Mouse (Mus musculus) liver, embryonic 14.5 days (tissue): Measurements from ENCODE around the gene Gli1. TPM values are rescaled to one million over a fixed set of nuclear protein-coding genes. Genes with fewer than 3 reads are reported as not detected.

Experiments
- ATAC-seq: fragments of 200-750 bp; cut with Nextera tagmentation; 2 replicates; pipeline ENCODE4 v1.8.0; 2017; ENCODE audit warnings: moderate number of reproducible peaks, mild to moderate bottlenecking, moderate library complexity; ENCODE audit not compliant: insufficient read depth
- DNase-seq, 3 experiments: peaks; one replicate each; pipeline ENCODE4 v3.0.0-alpha.2; 2012 to 2013; ENCODE audit warnings: low read depth in 3 of 3, low spot score in 3 of 3
- H3K27ac ChIP-seq: fragments of 300-500 bp; sonication (generic); 2 replicates; pipeline ENCODE4 v1.5.1; 2014; ENCODE audit warnings: moderate library complexity, mild to moderate bottlenecking, control low read depth, inconsistent platforms
- H3K27me3 ChIP-seq: fragments of 300-500 bp; sonication (generic); 2 replicates; pipeline ENCODE4 v1.6.1; 2014; ENCODE audit warnings: mild to moderate bottlenecking, low read length, moderate library complexity; ENCODE audit not compliant: control insufficient read depth, insufficient read depth
- H3K36me3 ChIP-seq: fragments of 300-500 bp; sonication (generic); replicated peaks from 2 replicates; pipeline ENCODE4 v1.6.1; 2014; ENCODE audit warnings: low read depth; ENCODE audit not compliant: control insufficient read depth, insufficient read depth
- H3K4me1 ChIP-seq, 2 experiments: fragments of 200-500 bp in 1 of 2; fragments of 300-500 bp in 1 of 2; sonication (generic) in 1 of 2; replicated peaks; 2 replicates each; pipeline ENCODE4 v1.6.1; 2012 to 2014; ENCODE audit warnings: antibody characterized with exemption in 1 of 2, inconsistent platforms in 1 of 2, low read length in 1 of 2; ENCODE audit not compliant: control insufficient read depth in 2 of 2, insufficient read depth in 2 of 2
- H3K4me2 ChIP-seq: fragments of 300-500 bp; sonication (generic); 2 replicates; pipeline ENCODE4 v1.6.1; 2014; ENCODE audit warnings: low read depth, mild to moderate bottlenecking, control low read depth, moderate library complexity
- H3K4me3 ChIP-seq, 2 experiments: fragments of 200-500 bp in 1 of 2; fragments of 300-500 bp in 1 of 2; sonication (generic) in 1 of 2; 2 replicates each; pipeline ENCODE4 v1.5.1; 2012 to 2014; ENCODE audit warnings: low read depth in 2 of 2, low read length in 2 of 2, mild to moderate bottlenecking in 2 of 2, control low read depth in 1 of 2, inconsistent platforms in 1 of 2, moderate library complexity in 1 of 2; ENCODE audit not compliant: insufficient read depth in 1 of 2
- H3K9ac ChIP-seq: fragments of 300-500 bp; sonication (generic); replicated peaks from 2 replicates; pipeline ENCODE4 v1.6.1; 2014; ENCODE audit warnings: mild to moderate bottlenecking, control low read depth, moderate library complexity
- H3K9me3 ChIP-seq: fragments of 300-500 bp; sonication (generic); 2 replicates; pipeline ENCODE4 v1.6.1; 2016; ENCODE audit warnings: low read length, mixed read lengths; ENCODE audit not compliant: control insufficient read depth
- CTCF ChIP-seq: IDR thresholded peaks from 2 replicates; pipeline ENCODE4 v1.5.1; 2016; ENCODE audit warnings: antibody characterized with exemption, low read depth, control low read depth
- EP300 ChIP-seq: IDR thresholded peaks from 2 replicates; pipeline ENCODE4 v1.6.1; 2016; ENCODE audit warnings: antibody characterized with exemption, low read depth
- WGBS: fragments of 180-500 bp; shearing (Covaris S2); extraction: QIAGEN DNeasy Blood & Tissue Kit; methylation state at CpG from one replicate; pipeline ENCODE4 v1.1.7; 2014; ENCODE audit not compliant: insufficient replicate concordance; 5-methylcytosine and 5-hydroxymethylcytosine counted together
- polyA plus RNA-seq, 2 experiments: library from polyadenylated mRNA; depleted of rRNA in 1 of 2; stranded (reverse) in 1 of 2; unstranded in 1 of 2; fragments of >200 nt; fragmentation: Nextera tagmentation in 1 of 2; extraction: Ambion mirVana in 1 of 2; gene quantifications; 2 replicates each; pipeline versions ENCODE4 v1.2.1 to v1.2.3; 2012 to 2014

Gli1 gene
- polyA plus RNA-seq, 2 experiments, result 0.15 to 1.1 TPM

- Histone ChIP-seq H3K4me2 (no peak overlapping the region), H3K36me3 (no peaks in the 10 kb centered on the region), H3K4me3 (no peak overlapping the region), H3K9me3 (no peaks in the 10 kb centered on the region), H3K4me1 (no peaks in the 10 kb centered on the region; a peak in 1 of 4 replicates), H3K9ac (no peak overlapping the region), H3K27ac (no peak overlapping the region), H3K27me3 (no peaks in the 10 kb centered on the region; the same call in 1 of the 2 replicates)
- WGBS, result 65% methylated on average over 9 of the region's 9 CpGs
- ATAC-seq (peak; percentile 44), DNase-seq (no peak)
- TF ChIP-seq CTCF (no peak), EP300 (no peak)
These were observed 10.4 kb upstream of the Gli1 start for GRCm38 (mm10) chr10:127352187-127352586.

GRCm38 (mm10) chr10:127351719-127352118, 9.9 kb upstream of the Gli1 start:
- Histone ChIP-seq H3K4me2 (no peak overlapping the region), H3K4me1 (no peaks in the 10 kb centered on the region; a peak in 1 of 4 replicates), H3K9me3 (no peaks in the 10 kb centered on the region), H3K27ac (no peak overlapping the region), H3K9ac (no peak overlapping the region), H3K4me3 (no peak overlapping the region), H3K36me3 (no peaks in the 10 kb centered on the region), H3K27me3 (no peaks in the 10 kb centered on the region; the same call in 1 of the 2 replicates)
- DNase-seq, result no peak
- TF ChIP-seq CTCF (0 out of 2 replicates have a peak, but pooled peaks have one; percentile 10), EP300 (no peak)
- ATAC-seq, result peak; percentile 16; the same call in 1 of the 2 replicates
- 63% methylated on average over 8 of the region's 8 CpGs for WGBS

- no peak overlapping the region for H3K27ac ChIP-seq
These were observed 9.5 kb upstream of the Gli1 start for GRCm38 (mm10) chr10:127351285-127351595.

GRCm38 (mm10) chr10:127350594-127351284, 9.0 kb upstream of the Gli1 start:
- no peak overlapping the region for H3K9ac ChIP-seq
- H3K4me3 ChIP-seq, result peak overlapping the region in 1 of 2 experiments; percentile 12; a peak in 2 of 4 replicates
- TF ChIP-seq CTCF, result peak; percentile 91
- TF ChIP-seq EP300, result no peak
- 8% methylated on average over 24 of the region's 24 CpGs for WGBS
- no peaks in the 10 kb centered on the region; the same call in 1 of the 2 replicates for H3K27me3 ChIP-seq
- peak overlapping the region; percentile 36 for H3K4me2 ChIP-seq
- DNase-seq (peak in 1 of 3 experiments; percentile 41), ATAC-seq (peak; percentile 56)
- H3K9me3 ChIP-seq, result no peaks in the 10 kb centered on the region
- no peaks in the 10 kb centered on the region for H3K36me3 ChIP-seq
- no peak overlapping the region for H3K27ac ChIP-seq
- H3K4me1 ChIP-seq, result no peaks in the 10 kb centered on the region; a peak in 1 of 4 replicates

More at GRCm38 (mm10) chr10:127351285-127351595, 9.5 kb upstream of the Gli1 start:
- 68% methylated on average over 8 of the region's 8 CpGs for WGBS
- Histone ChIP-seq H3K4me2 (peak overlapping the region; percentile 36), H3K4me1 (no peaks in the 10 kb centered on the region; a peak in 1 of 4 replicates), H3K9me3 (no peaks in the 10 kb centered on the region), H3K9ac (no peak overlapping the region), H3K36me3 (no peaks in the 10 kb centered on the region), H3K4me3 (no peak overlapping the region), H3K27me3 (no peaks in the 10 kb centered on the region; the same call in 1 of the 2 replicates)
- TF ChIP-seq EP300, result no peak
- no peak for TF ChIP-seq CTCF
- DNase-seq (no peak), ATAC-seq (no peak)

- no peaks in the 10 kb centered on the region; the same call in 1 of the 2 replicates for H3K27me3 ChIP-seq
- H3K27ac ChIP-seq, result no peak overlapping the region
- no peak for DNase-seq
- H3K36me3 ChIP-seq, result no peaks in the 10 kb centered on the region
- no peak overlapping the region for H3K4me3 ChIP-seq
- ATAC-seq, result no peak
- WGBS, result 44% methylated on average over 8 of the region's 8 CpGs
- TF ChIP-seq CTCF, result no peak
- TF ChIP-seq EP300, result no peak
- no peaks in the 10 kb centered on the region for H3K9me3 ChIP-seq
- H3K4me2 ChIP-seq, result no peak overlapping the region
- no peaks in the 10 kb centered on the region; a peak in 1 of 4 replicates for H3K4me1 ChIP-seq
- no peak overlapping the region for H3K9ac ChIP-seq
These were observed 8.0 kb upstream of the Gli1 start for GRCm38 (mm10) chr10:127349810-127350209.
